Mouse (Mus musculus): ENCODE data around the gene Klk1.
"Not testable (repeated sequence)": the region's sequence is repeated elsewhere in the genome, so short reads cannot be mapped to it uniquely, and the experiment has no call there.

The Klk1 gene

DNA sequence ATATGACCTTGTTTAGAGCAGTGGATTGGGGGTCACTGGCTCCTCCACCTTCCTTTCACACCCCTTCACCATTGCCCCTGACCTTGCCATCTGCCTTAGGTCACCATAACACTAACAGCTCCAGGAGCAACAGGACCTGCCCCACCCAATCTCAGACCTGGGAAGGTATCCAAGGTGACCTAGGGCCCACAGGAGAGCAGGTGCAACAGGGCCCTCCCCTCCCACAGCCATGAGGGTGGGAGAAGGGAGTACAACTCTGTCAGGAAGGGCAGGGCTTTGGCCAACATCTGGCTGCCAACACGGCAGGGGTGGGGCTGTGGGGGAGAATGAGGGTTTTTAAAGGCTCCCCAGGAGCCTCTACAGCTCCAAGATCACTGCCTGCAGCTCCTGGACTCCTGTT is at the start of gene Klk1:
Gene Klk1, plus strand, starts transcription at position 285 of the 400 bp plus-strand sequence.
- in situ Hi-C loops (cut with MboI; ENCODE audit: unreplicated experiment in 2 of 2), result loop anchor here in 1 of 2 experiments (25.0 kb wide), 1 partner anchor 538 kb away; the partner anchor contains the start of gene Klk14

DNA sequence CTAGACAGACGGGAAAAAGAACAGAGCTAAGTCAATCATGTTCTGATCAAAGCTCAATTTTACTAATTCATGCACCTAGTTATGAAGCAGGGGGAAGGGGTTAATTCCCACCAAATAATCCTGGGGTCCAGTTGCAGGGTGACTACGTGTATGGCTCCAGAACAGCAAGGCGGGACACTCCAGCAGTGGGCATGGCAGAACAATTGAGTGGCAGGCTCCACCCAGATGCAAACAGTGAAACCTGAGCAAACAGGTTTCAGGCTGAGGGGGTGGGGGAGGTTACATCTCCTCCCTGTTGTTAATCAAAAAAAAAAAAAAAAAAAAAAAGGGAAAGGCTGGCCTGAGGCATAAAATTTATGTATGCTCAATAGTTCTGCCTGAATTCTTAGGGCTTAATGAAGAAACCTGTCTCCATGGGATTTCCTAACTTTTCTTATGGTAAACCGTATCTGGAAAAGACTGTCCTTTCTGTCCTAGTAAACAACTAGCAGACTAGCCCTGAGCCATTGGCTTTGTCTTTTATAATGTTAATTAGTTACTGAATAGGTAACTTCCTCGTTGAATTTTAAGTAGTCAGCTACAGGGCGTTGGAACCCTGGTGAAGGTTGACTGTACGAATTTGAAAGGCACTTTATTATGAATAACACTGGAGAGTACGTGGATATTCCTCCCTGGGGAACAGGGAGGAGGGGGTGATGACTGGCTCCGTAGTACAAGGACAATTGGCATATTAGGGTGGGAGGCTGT is 45.7 kb upstream of the Klk1 start:
- in situ Hi-C loops (cut with MboI; ENCODE audit: unreplicated experiment in 2 of 2), result no loop called here

DNA sequence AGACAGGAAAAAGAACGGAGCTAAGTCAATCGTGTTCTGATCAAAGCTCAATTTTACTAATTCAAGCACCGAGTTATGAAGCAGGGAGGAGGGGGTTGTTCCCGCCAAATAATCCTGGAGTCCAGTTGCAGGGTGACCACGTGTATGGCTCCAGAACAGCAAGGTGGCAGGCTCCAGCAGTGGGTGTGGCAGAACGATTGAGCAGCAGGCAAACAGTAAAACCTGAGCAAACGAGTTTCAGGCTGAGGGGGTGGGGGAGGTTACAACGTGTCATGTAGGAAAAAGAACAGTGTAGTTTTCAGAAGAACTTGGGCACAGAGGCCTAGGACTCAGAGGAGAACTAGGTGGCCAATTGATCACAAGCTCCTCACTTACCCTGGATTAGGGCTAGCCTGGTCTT is 38.6 kb upstream of the Klk1 start:
- in situ Hi-C loops (cut with MboI; ENCODE audit: unreplicated experiment in 2 of 2), result not testable (repeated sequence)

- in situ Hi-C loops (cut with MboI; ENCODE audit: unreplicated experiment in 2 of 2), result not testable (repeated sequence)
Measured at GRCm38 (mm10) chr7:44187936-44188335, 37.2 kb upstream of the Klk1 start, which contains the start of gene Klk1b24. Klk1b24 (plus strand) TSS chr7:44188236.

GRCm38 (mm10) chr7:44193466-44193865 is 31.7 kb upstream of the Klk1 start:
- in situ Hi-C loops (cut with MboI; ENCODE audit: unreplicated experiment in 2 of 2), result not testable (repeated sequence)

GRCm38 (mm10) chr7:44197891-44198290 is 27.3 kb upstream of the Klk1 start, which contains the start of gene Klk1b3:
Klk1b3 (plus strand) TSS chr7:44198191.
- in situ Hi-C loops (cut with MboI; ENCODE audit: unreplicated experiment in 2 of 2), result no loop called here

DNA sequence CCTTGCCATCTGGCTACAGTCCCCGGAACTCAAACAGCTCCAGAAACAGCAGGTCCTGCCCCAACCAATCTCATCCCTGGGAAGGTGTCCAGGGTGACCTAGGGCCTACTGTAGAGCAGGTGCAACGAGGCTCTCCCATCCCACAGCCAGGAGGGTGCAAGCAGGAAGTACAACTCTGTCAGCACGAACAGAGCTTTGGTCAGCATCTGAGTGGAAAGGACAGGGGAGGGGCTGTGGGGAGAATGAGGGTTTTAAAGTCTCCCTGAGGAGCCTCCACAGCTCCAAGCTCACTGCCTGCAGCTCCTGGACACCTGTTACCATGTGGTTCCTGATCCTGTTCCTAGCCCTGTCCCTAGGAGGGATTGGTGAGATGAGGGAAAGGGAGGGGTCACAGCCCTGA is 18.0 kb upstream of the Klk1 start, which contains the start of gene Klk1b4:
Gene Klk1b4, plus strand, starts transcription at position 301 of the 400 bp plus-strand sequence.
- in situ Hi-C loops (cut with MboI; ENCODE audit: unreplicated experiment in 2 of 2), result not testable (repeated sequence)

DNA sequence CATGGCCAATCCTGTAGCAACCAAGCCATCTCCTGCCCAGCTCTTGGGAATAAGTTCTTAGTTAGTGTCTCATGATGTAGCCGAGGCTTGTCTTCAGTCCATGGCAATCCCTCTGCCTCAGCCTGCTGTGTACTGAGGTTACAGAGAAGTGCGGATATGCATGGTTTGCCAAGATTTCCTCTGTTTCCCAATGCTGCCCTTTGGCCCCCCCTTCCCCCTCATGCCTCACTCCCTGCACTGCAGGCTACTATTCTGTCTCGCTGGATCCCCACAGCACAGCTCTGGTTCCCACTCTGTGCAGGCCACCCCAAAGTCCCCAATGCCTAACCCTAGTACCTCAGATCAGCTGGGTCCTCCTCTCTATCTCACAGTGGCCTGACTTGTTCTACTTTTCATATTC is 16.9 kb upstream of the Klk1 start:
- in situ Hi-C loops (cut with MboI; ENCODE audit: unreplicated experiment in 2 of 2), result no loop called here

DNA sequence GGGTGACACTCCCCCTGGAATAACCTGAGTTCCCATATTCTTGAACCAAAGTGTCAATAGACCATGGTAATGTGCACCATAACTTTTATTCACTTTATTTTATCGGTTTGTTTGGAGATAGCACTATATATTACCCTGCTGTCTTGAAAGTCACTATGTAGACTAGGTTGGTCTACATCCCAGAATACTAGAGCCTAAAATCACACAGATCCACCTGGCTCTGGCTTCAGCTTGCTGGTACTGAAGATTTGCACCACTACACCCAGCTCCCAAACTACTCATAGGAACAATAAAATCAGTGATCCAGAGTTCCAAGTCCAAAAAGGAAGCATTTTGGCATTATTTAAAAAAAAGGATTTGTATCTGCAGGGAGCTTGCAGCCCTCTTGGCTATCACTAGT is 9.5 kb upstream of the Klk1 start, which contains the start of gene Klk1b5:
Gene Klk1b5, plus strand, starts transcription at position 301 of the 400 bp plus-strand sequence.
- in situ Hi-C loops (cut with MboI; ENCODE audit: unreplicated experiment in 2 of 2), result no loop called here

DNA sequence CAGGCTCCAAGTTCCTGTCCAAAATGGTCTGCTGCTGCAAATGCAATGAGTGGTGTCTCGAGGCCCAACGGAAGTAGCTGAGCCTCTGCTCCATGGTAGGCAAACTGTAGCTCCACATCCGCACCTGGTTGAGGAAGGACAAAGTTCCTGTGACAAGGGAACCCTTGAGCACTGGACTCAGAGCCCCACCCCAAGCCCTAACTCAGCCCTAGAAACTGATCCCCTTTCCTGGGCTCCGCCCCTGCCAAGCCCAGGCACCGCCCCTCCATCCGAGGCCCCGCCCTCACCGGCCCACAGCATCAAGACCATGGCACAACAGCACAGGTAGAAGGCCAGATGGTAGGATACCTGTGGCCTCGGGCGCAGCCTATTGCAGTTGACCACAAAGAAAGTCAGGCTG is 3.6 kb upstream of the Klk1 start:
- in situ Hi-C loops (cut with MboI; ENCODE audit: unreplicated experiment in 2 of 2), result not testable (repeated sequence)

GRCm38 (mm10) chr7:44222335-44222734 is 2.8 kb upstream of the Klk1 start:
- in situ Hi-C loops (cut with MboI; ENCODE audit: unreplicated experiment in 2 of 2), result not testable (repeated sequence)

DNA sequence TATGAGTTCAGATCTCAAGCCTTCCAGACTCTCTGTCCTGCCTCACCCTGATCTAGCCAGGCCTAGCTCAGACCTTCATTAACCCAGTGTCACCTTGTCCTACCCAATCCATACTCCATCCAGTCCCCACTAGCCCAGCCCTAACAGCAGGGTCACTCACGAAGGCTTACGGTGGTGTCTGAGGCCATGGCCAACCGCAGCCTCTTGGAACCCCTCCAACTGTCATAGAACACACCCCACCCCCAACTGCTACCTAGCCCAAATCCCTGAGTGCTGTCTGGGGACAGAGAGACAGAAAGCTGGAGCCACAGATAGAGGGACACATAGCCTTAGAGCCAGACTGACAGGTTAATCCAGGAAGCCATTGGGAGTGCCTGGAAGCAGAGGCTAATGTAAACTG is 10.7 kb downstream of the Klk1 start, which contains the start of gene Gm36864:
Gene Gm36864, plus strand, starts transcription at position 269 of the 400 bp plus-strand sequence.
- in situ Hi-C loops (cut with MboI; ENCODE audit: unreplicated experiment in 2 of 2), result loop anchor here in 1 of 2 experiments (25.0 kb wide), 1 partner anchor 549 kb away; the partner anchor contains the start of gene Klk14

GRCm38 (mm10) chr7:44239913-44240312 is 14.8 kb downstream of the Klk1 start:
- in situ Hi-C loops (cut with MboI; ENCODE audit: unreplicated experiment in 2 of 2), result loop anchor here in 1 of 2 experiments (25.0 kb wide), 1 partner anchor 553 kb away; the partner anchor contains the start of gene Klk14

GRCm38 (mm10) chr7:44240712-44241111 is 15.6 kb downstream of the Klk1 start:
- in situ Hi-C loops (cut with MboI; ENCODE audit: unreplicated experiment in 2 of 2), result loop anchor here in 1 of 2 experiments (25.0 kb wide), 1 partner anchor 553 kb away; the partner anchor contains the start of gene Klk14

DNA sequence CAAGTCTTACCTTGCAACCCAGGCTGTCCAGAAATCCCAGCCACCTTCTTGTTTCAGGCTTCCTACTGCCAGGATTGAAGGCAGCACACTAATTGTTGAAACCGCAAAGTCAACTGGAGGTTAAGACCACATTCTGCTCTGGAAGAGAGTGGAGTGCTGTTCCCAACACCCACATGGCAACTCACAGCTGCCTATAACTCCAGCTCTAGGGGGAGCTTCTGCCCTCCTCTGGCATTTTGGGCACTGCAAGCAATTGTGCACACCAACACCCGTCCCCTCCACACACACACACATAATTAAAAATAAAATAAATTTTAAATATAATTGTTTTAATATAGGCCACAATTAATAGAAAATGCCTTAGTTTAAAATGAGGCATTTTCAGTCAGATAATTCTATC is 16.0 kb downstream of the Klk1 start:
- in situ Hi-C loops (cut with MboI; ENCODE audit: unreplicated experiment in 2 of 2), result loop anchor here in 1 of 2 experiments (25.0 kb wide), 1 partner anchor 554 kb away; the partner anchor contains the start of gene Klk14

- in situ Hi-C loops (cut with MboI; ENCODE audit: unreplicated experiment in 2 of 2), result loop anchor here in 1 of 2 experiments (25.0 kb wide), 1 partner anchor 557 kb away; the partner anchor contains the start of gene Klk14
Measured at GRCm38 (mm10) chr7:44244080-44244479, 18.9 kb downstream of the Klk1 start.

GRCm38 (mm10) chr7:44246055-44246983 is 21.2 kb downstream of the Klk1 start, which contains the start of the genes 1700028J19Rik and 2410002F23Rik:
1700028J19Rik (minus strand) TSS chr7:44246695.
2410002F23Rik (plus strand) TSS chr7:44246722.
- in situ Hi-C loops (cut with MboI; ENCODE audit: unreplicated experiment in 2 of 2), result loop anchor here in 1 of 2 experiments (25.0 kb wide), 1 partner anchor 559 kb away; the partner anchor contains the start of gene Klk14

DNA sequence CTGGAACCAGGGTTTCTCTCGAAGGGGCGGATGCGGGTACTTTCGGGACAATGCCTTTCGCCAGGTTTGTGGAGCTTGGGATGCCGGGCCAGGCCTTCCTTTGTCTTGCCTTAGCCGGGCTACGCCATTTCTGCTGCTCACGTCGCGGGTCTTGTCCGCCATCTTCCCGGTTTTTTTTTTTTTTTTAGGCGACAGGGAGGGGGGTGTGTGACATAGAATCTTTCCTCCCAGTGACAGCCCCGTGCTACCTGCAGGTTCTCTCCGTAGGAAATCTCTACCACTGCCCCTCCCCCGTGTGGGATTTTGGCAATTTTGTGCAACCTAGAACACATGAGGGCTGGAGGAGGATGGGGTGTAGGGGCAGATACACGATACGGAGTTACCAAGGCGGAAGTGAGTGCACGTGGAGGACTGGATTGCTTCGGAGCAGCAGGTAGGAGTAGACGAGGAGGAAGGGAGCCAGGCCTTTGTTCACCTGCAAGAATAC is 21.9 kb downstream of the Klk1 start:
- in situ Hi-C loops (cut with MboI; ENCODE audit: unreplicated experiment in 2 of 2), result loop anchor here in 1 of 2 experiments (25.0 kb wide), 1 partner anchor 560 kb away; the partner anchor contains the start of gene Klk14

DNA sequence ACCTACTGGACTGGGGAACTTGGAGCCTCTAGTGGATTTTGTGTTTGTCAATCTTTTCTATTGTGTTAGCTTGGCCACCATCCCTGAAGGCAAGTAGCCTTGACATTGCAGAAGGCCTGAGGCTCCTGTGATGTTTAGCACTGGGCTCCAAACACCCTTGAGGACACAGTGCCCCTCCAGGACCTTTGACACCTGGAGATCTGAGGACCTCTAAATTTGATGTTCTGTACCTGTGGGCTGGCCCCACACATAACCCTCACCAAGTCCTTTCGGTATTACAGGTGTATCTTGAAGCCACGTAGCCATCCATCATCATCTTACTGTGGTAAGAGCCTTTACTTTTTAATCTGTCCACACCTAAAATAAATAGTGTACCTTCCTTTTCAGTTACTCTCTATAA is 22.8 kb downstream of the Klk1 start:
- in situ Hi-C loops (cut with MboI; ENCODE audit: unreplicated experiment in 2 of 2), result loop anchor here in 1 of 2 experiments (25.0 kb wide), 1 partner anchor 561 kb away; the partner anchor contains the start of gene Klk14

DNA sequence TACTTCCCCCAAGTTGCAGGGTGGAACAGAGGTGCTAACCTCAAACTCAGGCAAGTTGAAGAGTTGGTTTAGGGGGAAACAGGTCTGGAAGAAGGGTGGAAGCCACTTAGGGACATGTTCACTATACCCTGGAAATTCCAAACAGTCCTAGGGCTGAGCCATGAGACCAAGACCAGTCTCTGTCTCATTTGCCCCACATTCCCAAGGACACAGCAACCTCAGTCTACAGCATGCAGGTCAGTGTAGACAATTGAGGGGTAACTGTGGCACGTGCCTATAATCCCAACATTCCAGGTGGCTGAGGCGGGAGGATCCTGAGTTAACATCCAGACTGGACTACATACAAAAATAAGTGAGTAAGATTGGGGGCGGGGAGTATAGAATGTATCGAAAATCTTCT is 24.1 kb downstream of the Klk1 start:
- in situ Hi-C loops (cut with MboI; ENCODE audit: unreplicated experiment in 2 of 2), result loop anchor here in 1 of 2 experiments (25.0 kb wide), 1 partner anchor 562 kb away; the partner anchor contains the start of gene Klk14

Data from v-Abl transformed pro-B cells (cell line).